Mouse (Mus musculus) liver, embryonic 11.5 days (tissue): ENCODE data around the gene Tubb2a. TPM values are rescaled to one million over a fixed set of nuclear protein-coding genes. Genes with fewer than 3 reads are reported as not detected.
A peak's percentile ranks its signal among the peaks of the same experiment; 100 is the strongest.

Experiments used
- ATAC-seq: fragments of 200-750 bp; cut with Nextera tagmentation; replicated peaks from 2 replicates; pipeline ENCODE4 v1.8.0; 2017; ENCODE audit warnings: moderate number of reproducible peaks, mild to moderate bottlenecking, moderate TSS enrichment, moderate library complexity; ENCODE audit not compliant: low FRiP score
- DNase-seq: peaks from one replicate; pipeline ENCODE4 v3.0.0-alpha.2; 2017; ENCODE audit warnings: low spot score
- H3K27ac ChIP-seq: fragments of 300-500 bp; sonication (generic); 2 replicates; pipeline ENCODE4 v1.5.1; 2014; ENCODE audit warnings: mild to moderate bottlenecking, low read depth, low read length, control low read depth
- H3K27me3 ChIP-seq: fragments of 300-500 bp; sonication (generic); replicated peaks from 2 replicates; pipeline ENCODE4 v1.6.1; 2014; ENCODE audit warnings: low read length, mixed read lengths; ENCODE audit not compliant: control insufficient read depth, insufficient read depth
- H3K36me3 ChIP-seq: fragments of 300-500 bp; sonication (generic); 2 replicates; pipeline ENCODE4 v1.6.1; 2014; ENCODE audit warnings: mild to moderate bottlenecking, low read length, moderate library complexity, mixed read lengths; ENCODE audit not compliant: control insufficient read depth, insufficient read depth
- H3K4me1 ChIP-seq: fragments of 300-500 bp; sonication (generic); replicated peaks from 2 replicates; pipeline ENCODE4 v1.6.1; 2014; ENCODE audit warnings: low read length, mixed read lengths; ENCODE audit not compliant: control insufficient read depth, insufficient read depth
- H3K4me2 ChIP-seq: fragments of 300-500 bp; sonication (generic); 2 replicates; pipeline ENCODE4 v1.6.1; 2014; ENCODE audit warnings: mild to moderate bottlenecking, control low read depth, moderate library complexity
- H3K4me3 ChIP-seq: fragments of 300-500 bp; sonication (generic); 2 replicates; pipeline ENCODE4 v1.5.1; 2014; ENCODE audit warnings: low read depth, low read length, control low read depth
- H3K9ac ChIP-seq: fragments of 300-500 bp; sonication (generic); 2 replicates; pipeline ENCODE4 v1.6.1; 2014; ENCODE audit warnings: low read depth, low read length, control low read depth
- H3K9me3 ChIP-seq: fragments of 300-500 bp; sonication (generic); 2 replicates; pipeline ENCODE4 v1.6.1; 2016; ENCODE audit warnings: low read length, inconsistent platforms, mixed read lengths; ENCODE audit not compliant: control insufficient read depth
- WGBS: fragments of 180-500 bp; shearing (Covaris S2); extraction: QIAGEN DNeasy Blood & Tissue Kit; methylation state at CpG from one replicate; pipeline ENCODE4 v1.1.7; 2014; 5-methylcytosine and 5-hydroxymethylcytosine counted together
- polyA plus RNA-seq: library from polyadenylated mRNA; unstranded; fragments of >200 nt; fragmentation: Nextera tagmentation; extraction: Ambion mirVana; gene quantifications from 2 replicates; pipeline ENCODE4 v1.2.1, GENCODE M21; 2014

Gene Tubb2a
- polyA plus RNA-seq, 1 experiment from 2014 or later, result 81.0 TPM

DNA sequence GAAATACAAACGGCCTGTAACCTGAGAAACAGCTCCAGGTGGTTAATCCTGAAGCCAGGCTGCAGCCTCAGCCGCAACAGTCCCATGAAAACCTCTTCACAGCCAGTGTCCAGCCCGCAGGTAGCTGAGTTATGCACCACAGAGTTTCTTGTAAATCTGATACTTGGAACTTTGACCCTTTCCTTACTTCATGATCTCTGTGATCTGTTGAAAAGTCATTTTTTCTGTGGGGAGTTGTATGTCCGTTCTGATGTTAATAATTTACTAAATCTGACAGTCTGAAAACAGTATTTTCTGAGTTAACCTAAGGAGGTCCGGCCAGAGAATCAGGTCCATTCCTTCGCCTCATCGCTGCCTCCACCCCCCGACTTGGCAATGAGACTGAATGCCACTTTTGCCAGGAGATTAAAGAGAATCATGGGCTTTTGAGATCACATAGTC, 38.9 kb downstream of the Tubb2a start:
- H3K4me1 ChIP-seq, result peaks cover 5% of the 10 kb centered on the region
- H3K27ac ChIP-seq, result no peak overlapping the region
- no peaks in the 10 kb centered on the region for H3K36me3 ChIP-seq
- ATAC-seq (no peak), DNase-seq (no peak)
- WGBS, result 56% methylated on average over 8 of the region's 8 CpGs
- no peaks in the 10 kb centered on the region for H3K9me3 ChIP-seq
- H3K4me3 ChIP-seq, result no peak overlapping the region
- no peak overlapping the region for H3K9ac ChIP-seq
- H3K27me3 ChIP-seq, result no peaks in the 10 kb centered on the region
- H3K4me2 ChIP-seq, result peak overlapping the region; percentile 79

DNA sequence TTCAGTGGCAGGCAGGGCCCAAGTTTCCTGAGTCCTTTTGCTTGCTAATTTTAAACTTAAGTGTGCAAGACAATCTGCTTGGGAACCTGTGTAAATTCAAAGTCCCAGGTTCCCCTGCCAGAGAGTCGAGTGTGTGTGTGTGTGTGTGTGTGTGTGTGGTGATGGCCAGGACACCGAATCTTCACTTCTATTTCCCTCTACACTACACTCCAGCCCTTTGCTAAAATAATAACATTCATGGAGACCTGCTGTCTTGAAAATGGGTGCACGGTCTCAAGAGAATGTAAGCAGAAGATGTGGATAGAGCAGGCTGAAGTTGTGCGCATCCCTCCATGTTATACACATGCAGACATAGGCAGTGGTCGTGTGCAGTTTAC, 39.8 kb downstream of the Tubb2a start:
- peak overlapping the region; percentile 86 for H3K9ac ChIP-seq
- DNase-seq (no peak), ATAC-seq (no peak)
- H3K4me1 ChIP-seq, result peaks cover 5% of the 10 kb centered on the region
- H3K27me3 ChIP-seq, result no peaks in the 10 kb centered on the region
- peak overlapping the region; percentile 79 for H3K4me2 ChIP-seq
- 0 out of 2 replicates have a peak overlapping the region, but pooled peaks have one; percentile 51 for H3K27ac ChIP-seq
- H3K4me3 ChIP-seq, result peak overlapping the region; percentile 72
- H3K36me3 ChIP-seq, result peaks cover 3% of the 10 kb centered on the region; the same call in 1 of the 2 replicates
- WGBS, result 42% methylated on average over 5 of the region's 5 CpGs
- no peaks in the 10 kb centered on the region for H3K9me3 ChIP-seq

- H3K27me3 ChIP-seq, result no peaks in the 10 kb centered on the region
- ATAC-seq (peak; percentile 91), DNase-seq (peak; percentile 90)
- H3K4me1 ChIP-seq, result peaks cover 5% of the 10 kb centered on the region
- no peaks in the 10 kb centered on the region for H3K9me3 ChIP-seq
- H3K9ac ChIP-seq, result peak within 1 kb of the TSS; percentile 86
- H3K36me3 ChIP-seq, result peaks cover 3% of the 10 kb centered on the region; the same call in 1 of the 2 replicates
- peak within 1 kb of the TSS; percentile 79 for H3K4me2 ChIP-seq
- peak within 1 kb of the TSS; percentile 51; the same call in 1 of the 2 replicates for H3K27ac ChIP-seq
- under 1% methylated on average over 37 of the region's 37 CpGs for WGBS
- H3K4me3 ChIP-seq, result peak within 1 kb of the TSS; percentile 72
Observed at GRCm38 (mm10) chr13:34037172-34038055, 40.4 kb downstream of the Tubb2a start, which contains the start of gene Bphl. Gene Bphl, plus strand, starts transcription at chr13:34037597.

GRCm38 (mm10) chr13:34036726-34037125, 41.1 kb downstream of the Tubb2a start:
- Histone ChIP-seq H3K36me3 (peaks cover 3% of the 10 kb centered on the region; the same call in 1 of the 2 replicates), H3K4me3 (no peak overlapping the region), H3K9me3 (no peaks in the 10 kb centered on the region), H3K27ac (no peak overlapping the region), H3K27me3 (no peaks in the 10 kb centered on the region), H3K9ac (peak overlapping the region; percentile 86), H3K4me1 (peaks cover 5% of the 10 kb centered on the region), H3K4me2 (no peak overlapping the region)
- ATAC-seq, result no peak
- DNase-seq, result no peak
- 82% methylated on average over 5 of the region's 5 CpGs for WGBS

DNA sequence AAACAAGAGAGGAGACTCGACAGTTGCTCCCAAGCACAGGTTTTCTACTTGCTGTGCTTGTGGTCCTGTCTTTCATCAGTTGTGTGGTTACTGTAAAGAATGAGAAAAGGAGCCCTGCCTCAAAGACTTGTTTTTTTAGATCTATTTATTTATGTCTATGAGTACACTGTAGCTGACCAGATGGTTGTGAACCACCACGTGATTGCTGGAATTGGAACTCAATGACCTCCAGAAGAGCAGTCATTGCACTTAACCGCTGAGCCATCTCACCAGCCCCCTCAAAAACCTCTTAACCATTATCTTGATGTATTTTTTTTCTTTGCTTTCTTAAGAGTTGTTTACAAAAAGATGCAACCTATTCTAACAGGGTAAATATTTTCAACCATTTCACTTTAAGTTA, 42.4 kb downstream of the Tubb2a start:
- Histone ChIP-seq H3K4me1 (peaks cover 5% of the 10 kb centered on the region), H3K4me2 (no peak overlapping the region), H3K27me3 (no peaks in the 10 kb centered on the region), H3K4me3 (no peak overlapping the region), H3K36me3 (peaks cover 3% of the 10 kb centered on the region; the same call in 1 of the 2 replicates), H3K9me3 (no peaks in the 10 kb centered on the region), H3K9ac (no peak overlapping the region), H3K27ac (no peak overlapping the region)
- no peak for ATAC-seq
- WGBS, result 84% methylated on average over 3 of the region's 3 CpGs
- DNase-seq, result no peak

GRCm38 (mm10) chr13:34032041-34032440, 45.8 kb downstream of the Tubb2a start:
- Histone ChIP-seq H3K36me3 (peaks cover 13% of the 10 kb centered on the region), H3K27me3 (no peaks in the 10 kb centered on the region), H3K4me2 (no peak overlapping the region), H3K4me1 (peaks cover 1% of the 10 kb centered on the region; the same call in 1 of the 2 replicates), H3K4me3 (no peak overlapping the region), H3K9ac (no peak overlapping the region), H3K9me3 (no peaks in the 10 kb centered on the region), H3K27ac (no peak overlapping the region)
- DNase-seq (no peak), ATAC-seq (0 out of 2 replicates have a peak, but pooled peaks have one; percentile 24)
- 69% methylated on average over 2 of the region's 2 CpGs for WGBS

Other genes with a start within 250 kb of the Tubb2a start
- not detected in 2 replicates for gene Serpinb6e, start 234.6 kb downstream of the Tubb2a start, polyA plus RNA-seq
- not detected in 2 replicates for gene Serpinb6c, start 172.3 kb downstream of the Tubb2a start, polyA plus RNA-seq
- 35.7 and 36.5 TPM in 2 replicates for gene Nqo2, start 113.3 kb downstream of the Tubb2a start, polyA plus RNA-seq
- gene Ripk1, start 75.6 kb downstream of the Tubb2a start, polyA plus RNA-seq, result 18.6 and 23.4 TPM in 2 replicates
- gene Serpinb6a, start 75.2 kb downstream of the Tubb2a start, polyA plus RNA-seq, result 23.6 and 24.1 TPM in 2 replicates
- 32.8 and 35.3 TPM in 2 replicates for gene Bphl, start 40.4 kb downstream of the Tubb2a start, polyA plus RNA-seq
- gene Tubb2b, start 52.5 kb upstream of the Tubb2a start, polyA plus RNA-seq, result 7.6 and 7.7 TPM in 2 replicates
- gene Psmg4, start 85.0 kb upstream of the Tubb2a start, polyA plus RNA-seq, result 85.0 and 91.4 TPM in 2 replicates